Mouse (Mus musculus) erythroblast, adult 5-6 weeks (primary cell): ENCODE measurements around the gene Slc39a8. TPM values are rescaled to one million over a fixed set of nuclear protein-coding genes. Genes with fewer than 3 reads are reported as not detected.

Experiments
- ATAC-seq: replicated peaks from 2 replicates; pipeline ENCODE4 v1.8.0; 2016; ENCODE audit warnings: moderate number of reproducible peaks, mild to moderate bottlenecking, moderate TSS enrichment, inconsistent platforms; ENCODE audit not compliant: poor library complexity, low FRiP score, severe bottlenecking
- total RNA-seq, 2 experiments: library from RNA; stranded (forward) in 1 of 2; stranded (reverse) in 1 of 2; fragments of 150-400 nt in 1 of 2; fragments of 200-764, 138-1000 nt in 1 of 2; gene quantifications; 2 replicates each; pipeline versions ENCODE4 v1.2.3 to v1.2.4; 2015 to 2017; ENCODE audit warnings: low replicate concordance in 2 of 2

Slc39a8 gene
- total RNA-seq, 2 experiments from 2014 or later, result 4.0 to 8.5 TPM

DNA sequence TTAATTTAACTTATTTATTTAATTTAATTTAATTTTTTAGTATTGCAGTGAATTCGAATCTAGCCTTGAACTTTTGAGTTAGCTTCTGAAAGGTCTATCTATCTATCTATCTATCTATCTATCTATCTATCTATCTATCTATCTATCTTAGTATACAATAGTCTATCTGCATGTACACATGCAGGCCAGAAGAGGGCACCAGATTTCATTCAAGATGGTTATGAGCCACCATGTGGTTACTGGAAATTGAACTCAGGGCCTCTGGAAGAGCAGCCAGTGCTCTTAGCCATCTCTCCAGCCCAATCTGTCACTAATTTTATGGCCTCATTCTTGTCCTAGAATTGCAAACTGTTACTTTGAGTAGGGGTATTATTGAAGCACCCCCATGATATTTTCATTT, 78.3 kb downstream of the Slc39a8 start:
- ATAC-seq, result no peak

DNA sequence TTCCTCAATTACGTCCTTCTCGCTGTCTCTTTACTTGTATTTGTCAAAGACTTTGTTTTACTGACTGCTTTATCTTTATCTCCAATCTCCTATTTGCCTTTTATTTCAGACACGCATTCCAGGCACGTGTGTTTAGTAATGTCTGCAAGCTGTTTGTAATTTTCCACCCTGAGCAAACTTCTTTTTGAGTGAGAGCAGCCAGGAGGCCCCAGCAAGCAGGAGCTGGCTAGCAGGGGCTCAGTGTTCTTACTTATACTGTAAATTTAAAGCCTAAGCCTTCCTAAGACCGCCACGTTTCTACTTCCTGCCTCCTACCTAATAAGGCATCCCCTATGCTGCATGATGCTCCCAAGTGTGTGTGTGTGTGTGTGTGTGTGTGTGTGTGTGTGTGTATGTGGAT, 79.8 kb downstream of the Slc39a8 start:
- ATAC-seq, result no peak

DNA sequence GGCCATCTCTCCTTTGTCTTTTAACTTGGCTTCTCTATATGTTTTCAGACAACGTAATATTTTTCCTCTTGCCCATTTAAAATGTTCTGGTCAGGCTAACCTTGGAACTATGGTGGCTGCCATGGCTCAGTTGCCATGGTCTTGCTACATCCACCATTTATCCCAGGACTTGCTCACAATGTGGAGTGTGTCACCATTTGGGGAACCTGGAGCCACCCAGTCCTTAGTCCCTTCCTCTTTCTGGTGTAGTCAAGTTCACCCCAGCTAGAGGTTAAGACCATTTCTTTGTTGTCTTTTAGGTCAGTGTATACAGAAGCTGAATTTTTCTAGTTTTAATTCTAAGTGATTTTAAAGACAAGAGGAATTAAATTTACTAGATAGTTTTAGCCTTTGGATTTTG, 80.7 kb downstream of the Slc39a8 start:
- no peak for ATAC-seq

DNA sequence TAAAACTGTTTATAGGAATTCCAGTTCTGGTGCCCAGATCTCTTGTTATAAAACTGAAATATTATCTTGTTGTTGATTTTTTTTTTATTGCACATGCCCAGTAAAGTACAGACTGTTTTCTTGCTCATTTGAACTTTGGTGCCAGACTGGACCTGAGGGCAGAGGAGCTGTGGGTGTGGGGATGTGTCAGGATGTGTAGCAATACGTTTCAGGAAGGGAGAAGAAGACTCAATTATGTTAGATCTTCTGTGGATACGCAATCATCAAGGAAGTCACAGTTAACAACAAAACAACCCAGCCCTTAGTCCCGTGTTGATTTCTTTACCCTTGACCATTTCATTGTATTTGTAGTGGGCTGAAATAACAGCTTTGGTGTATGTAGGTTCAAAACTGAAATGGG, 81.9 kb downstream of the Slc39a8 start:
- ATAC-seq, result no peak

DNA sequence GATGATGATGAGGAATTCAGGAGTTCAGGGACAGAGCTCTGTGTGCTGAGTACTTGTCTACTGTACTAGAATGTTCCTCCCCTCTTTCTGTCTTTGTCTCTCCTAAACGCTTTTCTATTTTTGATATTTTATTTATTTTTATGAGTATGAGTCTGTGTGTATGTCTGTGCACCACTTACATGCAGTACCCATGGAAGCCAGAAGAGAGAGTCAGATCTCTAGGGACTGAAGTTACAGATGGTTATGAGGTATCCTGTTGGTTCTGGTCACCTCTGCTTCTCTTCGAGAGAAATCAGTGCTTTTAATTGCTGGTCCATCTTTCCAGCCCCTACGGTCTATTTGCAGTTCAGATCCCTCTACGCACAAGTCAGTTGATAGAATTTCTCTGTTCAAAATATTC, 90.9 kb downstream of the Slc39a8 start:
- no peak for ATAC-seq

DNA sequence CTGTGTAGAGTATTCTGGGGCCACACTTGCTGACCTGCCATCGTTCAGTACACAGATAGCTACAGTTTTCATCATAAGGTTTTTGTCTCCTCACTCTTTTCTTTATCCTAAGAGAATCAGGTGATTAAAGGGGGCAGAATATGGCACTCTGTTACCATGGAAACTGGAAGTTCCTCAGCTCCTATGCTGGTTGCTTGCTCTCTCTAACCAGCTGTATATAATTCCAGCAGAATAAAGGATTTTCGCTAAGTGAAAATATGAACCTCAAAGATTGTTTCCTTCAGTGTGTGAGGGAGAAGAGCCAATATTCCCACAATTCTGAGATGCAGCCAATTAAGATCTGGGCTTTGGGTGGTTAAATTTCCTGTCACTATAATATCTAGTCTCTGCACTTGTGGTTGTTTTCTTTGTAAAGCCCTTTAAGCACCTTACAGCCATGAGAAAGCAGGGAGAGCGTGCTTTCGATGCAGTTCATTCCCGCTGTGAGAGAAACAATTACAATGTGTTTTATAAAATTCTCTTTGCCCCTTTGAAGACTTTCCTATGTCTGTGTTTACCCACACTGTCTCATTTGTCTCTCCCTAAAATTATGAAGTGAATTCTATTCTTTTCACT, 93.6 kb downstream of the Slc39a8 start:
- no peak for ATAC-seq

DNA sequence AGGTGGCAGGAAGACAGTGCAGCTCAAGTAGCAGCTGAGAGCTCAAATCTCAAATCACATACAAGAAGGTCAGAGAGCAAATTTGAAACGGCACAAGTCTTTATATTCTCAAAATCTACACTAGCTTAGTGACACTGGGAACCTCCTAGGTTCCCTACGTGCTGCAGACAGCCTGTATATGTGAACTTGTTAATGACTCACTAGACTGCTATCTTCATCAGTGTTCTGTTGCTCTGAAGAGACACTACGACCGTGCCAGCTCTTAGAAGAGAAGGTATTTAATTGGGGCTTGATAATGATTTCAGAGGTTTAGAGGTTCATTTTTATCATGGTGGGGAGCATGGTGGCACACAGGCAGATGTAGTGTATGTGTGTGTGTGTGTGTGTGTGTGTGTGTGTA, 94.2 kb downstream of the Slc39a8 start:
- no peak for ATAC-seq

DNA sequence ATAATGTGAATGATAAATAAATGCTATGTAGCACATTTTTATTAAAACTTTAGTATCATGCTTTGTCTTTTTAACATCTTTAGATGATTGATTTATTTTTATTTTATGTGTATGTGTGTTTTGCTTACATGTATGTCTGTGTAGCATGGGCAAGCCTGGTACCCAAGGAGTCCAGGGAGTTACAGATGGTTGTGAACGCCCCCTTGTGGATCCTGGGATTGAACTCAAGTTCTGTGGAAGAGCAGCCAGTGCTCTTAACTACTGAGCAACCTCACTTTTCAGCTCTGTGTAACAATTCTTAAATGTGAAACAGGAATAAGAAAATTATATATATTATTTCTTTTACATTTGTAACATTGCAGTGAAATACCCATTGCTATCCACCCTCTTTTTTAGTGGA, 101.7 kb downstream of the Slc39a8 start:
- no peak for ATAC-seq

DNA sequence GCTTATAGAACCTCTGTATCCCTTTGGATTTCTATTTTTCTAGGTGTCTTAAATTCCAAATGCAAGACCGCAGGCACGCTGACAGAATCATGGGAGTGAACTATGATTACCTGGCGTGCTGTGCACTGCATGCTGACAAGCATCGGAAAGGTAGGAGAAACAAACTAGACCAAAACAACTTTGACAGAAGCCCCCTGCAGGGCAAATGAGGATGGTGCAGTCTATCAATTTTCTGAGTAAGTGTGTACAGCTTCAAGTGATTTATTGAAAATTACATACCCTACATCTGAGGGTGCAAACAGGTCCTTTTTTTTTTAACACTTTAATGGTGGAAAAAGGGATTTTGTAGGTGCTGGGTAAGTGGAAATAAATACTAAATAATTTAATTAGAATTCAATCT, 103.1 kb downstream of the Slc39a8 start:
- ATAC-seq, result no peak

DNA sequence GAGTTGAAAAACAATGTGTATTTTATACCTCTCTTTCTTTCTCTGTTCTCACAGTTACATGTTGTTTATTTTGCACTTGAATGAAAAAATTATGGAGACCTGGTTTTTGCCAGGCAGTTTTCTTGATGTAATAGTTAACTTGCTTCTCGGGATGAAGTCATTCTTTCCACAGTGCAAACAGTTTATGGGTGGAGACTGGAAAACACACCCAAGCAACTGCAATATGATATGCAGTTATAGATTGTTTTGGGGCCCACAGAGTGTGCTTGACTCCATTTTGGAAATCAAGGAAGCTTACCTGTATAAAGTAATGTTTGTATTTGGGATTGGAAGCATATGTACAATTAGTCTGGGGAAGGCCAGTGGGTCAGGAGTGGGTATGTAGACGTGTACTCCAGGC, 112.4 kb downstream of the Slc39a8 start:
- no peak for ATAC-seq

Other genes starting within 250 kb of the Slc39a8 start
- 15.9 and 25.4 TPM in 2 replicates for gene Nfkb1, start 133.7 kb upstream of the Slc39a8 start, total RNA-seq (2015; ENCODE audit: low replicate concordance)
- 19.4 and 25.1 TPM in 2 replicates for gene Nfkb1, start 133.7 kb upstream of the Slc39a8 start, total RNA-seq (2017; ENCODE audit: low replicate concordance)